Mouse (Mus musculus) embryo, embryonic 10 days (tissue): Measurements from ENCODE around the gene Cdk14.

Experiments used
- DNase-seq: peaks from one replicate; pipeline ENCODE4 v3.0.0-alpha.2; 2015; ENCODE audit warnings: low spot score

Cdk14 gene

DNA sequence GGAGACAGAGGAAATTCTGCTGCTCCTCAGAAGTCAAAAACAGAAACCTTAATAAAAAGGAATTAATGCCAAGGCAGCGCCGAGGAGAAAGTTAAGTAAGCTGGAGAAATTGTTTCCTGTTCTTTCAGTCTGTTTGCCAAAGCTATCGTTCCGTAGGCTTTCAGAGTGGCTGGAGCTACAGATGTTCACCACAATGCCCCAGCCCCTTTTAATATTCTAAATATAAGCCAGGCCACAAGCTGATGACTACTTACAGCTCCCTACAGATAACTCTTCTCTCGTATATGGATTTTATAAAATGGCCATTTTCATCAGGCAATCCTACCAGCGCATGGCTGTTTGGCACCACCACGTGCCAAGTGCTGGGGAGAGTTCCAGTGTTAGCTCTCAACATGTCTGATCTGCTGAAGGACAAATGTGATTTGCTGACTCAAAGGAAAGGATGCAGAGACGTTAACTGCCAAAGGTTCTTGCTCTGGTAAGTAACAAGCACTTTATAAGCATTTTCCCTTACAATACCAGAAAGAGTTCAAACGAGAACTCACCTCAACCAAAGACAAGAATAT lies 106.8 kb downstream of the Cdk14 start:
- DNase-seq, result no peak

DNA sequence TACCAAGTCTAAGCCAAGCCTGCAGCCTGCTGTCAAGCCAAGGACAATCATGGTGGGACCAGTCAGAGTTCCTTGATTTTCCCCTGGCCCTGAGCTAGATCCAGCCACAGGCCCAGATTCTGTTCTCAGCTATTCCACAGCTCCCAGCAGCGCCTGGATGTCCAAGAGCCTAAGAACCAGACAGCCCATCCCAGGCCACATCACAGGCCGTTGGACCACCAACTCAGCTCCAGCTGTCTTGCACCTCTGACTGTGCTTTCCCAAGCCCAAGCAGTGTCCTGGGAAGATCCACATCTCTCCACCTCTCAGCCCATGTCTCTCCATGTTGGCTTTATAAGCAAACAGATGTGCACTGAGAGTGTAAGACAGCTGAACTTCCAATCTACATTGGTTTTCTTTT lies 114.8 kb downstream of the Cdk14 start:
- DNase-seq, result no peak

DNA sequence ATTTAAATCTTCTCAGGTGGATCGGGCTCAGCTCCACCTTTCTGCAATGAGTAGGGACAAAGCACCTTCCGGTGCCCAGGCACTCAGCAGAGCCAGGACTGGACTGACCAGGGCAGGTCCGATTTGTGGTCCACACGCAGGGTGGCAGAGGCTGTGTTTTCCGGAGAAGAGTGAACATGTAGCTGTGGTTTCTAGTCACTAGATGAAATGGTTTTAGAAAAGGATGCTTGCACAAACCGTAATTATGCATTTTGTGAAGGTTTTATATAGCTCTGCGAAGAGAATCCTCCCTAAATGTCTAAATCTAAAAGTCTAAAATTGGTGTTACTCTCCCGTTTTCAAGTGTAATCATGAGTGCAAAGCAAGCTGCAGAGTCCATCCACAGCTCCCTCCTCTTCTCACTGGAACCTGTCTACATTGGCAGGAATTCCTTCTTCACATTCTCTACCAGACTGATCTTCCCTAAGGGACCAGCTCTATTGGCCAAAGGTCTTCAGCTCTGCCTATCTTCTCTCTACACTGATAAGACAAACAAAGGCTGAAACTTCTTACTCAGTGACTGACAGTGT lies 116.9 kb downstream of the Cdk14 start:
- no peak for DNase-seq

DNA sequence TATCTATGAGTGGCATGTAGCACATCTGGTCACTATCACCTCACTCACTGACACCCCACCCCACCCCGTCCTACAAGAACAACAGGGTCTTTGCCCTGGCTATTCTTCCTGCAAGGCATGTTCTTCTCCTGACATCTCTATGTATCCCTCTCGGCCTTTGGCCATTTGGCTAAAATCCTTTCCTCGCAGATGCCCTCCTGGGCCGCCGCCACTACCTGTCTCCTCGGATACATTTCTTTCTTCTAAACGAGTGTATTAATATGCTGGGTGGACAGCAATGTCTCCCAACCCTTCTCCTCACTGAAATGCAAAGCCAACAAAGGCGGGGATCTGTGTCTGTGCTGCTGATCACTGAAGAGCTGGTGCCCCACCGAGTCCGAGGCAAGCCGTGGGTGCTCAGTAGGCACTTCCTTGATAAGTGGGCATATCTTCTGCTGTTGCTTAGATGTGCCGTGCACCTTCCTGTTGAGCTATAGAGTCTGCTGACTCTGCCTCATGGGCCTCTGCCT lies 118.5 kb downstream of the Cdk14 start:
- no peak for DNase-seq

DNA sequence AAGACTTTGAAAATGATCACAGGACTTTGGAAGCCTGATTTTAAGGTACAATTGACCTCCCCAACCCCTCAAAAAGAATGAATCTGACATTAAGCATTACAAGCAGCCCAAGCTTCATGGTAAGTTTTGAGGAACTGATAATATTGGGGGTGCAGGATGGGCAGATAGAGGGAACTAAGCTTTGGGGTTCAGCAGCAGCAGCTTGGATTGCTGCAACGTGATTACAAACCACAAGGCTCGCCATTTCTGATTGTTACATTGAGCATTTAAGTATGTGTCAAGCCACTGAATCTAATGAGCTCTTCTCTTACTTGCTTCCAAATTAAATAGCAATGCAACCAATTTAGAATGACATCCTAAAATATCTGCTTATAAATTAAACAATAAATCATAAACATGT lies 119.1 kb downstream of the Cdk14 start:
- no peak for DNase-seq

DNA sequence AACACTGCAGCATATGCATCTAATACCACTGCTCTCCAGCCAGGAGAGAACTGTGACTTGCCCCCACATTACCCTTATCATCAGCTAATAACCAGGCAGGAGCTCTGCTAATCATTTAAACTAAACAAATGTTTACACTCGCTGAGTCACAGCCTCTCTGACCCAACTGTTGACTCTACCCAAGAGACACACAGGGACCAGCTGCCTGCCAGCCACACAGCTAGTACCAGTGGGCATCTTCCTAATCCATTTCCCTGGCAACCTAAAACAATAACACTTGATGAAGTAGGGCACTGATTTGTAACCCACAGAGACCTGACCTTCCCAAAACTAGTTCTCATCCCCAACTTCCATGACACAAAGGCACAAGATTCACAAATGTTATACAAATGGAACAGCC lies 119.8 kb downstream of the Cdk14 start:
- no peak for DNase-seq

DNA sequence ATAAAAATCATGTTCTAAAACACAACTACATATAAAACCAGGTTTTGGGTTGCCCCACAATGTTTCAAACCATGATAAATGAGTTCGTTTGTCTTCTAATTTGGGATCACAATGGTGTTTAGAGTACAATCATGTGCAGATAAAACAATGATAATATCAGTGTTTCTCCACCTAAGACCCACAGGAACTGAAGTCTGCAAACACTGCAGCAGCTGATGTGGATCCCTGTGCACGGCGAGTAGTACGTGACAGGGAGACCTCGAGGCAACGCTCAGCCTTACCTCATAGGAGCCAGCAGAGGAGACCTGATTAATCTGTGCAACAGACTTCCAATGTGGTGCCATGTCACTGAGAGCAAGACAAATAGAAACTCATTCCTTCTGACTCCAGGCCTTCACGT lies 122.9 kb downstream of the Cdk14 start:
- no peak for DNase-seq

DNA sequence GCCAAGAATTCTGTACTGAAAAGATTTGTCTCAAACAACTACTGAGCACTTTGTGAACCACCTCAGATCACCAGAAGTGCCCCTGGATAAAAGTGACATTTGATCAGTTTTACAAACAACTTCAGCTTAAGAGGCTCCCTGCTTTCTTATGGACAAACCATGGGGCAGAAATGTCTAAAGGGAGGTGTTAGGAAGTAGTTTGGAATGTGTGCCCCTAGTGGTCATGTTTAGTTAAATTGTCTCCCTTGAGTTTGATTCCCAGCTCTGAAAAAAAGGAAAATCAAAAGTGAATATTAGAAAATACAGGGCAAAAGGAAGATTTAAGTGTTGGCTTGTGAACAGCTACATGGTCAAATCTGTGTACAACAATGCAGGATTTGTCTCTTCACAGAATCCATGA lies 123.3 kb downstream of the Cdk14 start:
- DNase-seq, result no peak

DNA sequence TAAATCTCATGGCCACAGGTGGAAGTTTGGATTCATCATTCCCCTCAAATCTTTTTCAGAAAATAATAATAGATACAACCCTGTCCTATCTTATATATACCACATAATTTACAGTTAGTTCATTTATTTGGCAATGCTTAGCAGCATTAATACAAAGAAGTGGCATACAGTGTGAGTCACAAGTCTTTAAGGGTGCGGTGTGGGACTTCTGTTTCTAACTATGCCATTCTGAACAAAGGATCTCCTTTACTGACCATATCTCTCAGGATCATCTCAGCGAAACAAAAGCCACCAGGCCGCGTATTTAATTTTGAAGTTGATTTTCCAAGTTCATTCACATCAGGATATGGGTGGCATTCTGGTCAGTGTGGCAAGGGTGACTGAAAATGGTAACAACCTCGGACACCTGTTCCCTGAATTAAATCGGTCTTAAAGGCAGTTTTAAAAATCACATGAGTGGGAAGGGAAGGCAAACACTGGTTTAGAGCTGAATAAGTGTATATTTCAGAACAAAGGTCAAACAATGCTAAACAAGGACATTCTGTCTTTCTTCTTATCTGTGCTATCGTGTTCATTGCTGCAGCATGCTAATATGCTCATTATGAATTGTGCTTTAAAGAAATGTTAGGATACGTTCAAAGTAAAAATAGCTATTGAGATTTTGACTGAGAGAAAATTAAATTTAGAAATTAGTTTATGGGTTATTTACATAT lies 127.1 kb downstream of the Cdk14 start:
- DNase-seq, result no peak

DNA sequence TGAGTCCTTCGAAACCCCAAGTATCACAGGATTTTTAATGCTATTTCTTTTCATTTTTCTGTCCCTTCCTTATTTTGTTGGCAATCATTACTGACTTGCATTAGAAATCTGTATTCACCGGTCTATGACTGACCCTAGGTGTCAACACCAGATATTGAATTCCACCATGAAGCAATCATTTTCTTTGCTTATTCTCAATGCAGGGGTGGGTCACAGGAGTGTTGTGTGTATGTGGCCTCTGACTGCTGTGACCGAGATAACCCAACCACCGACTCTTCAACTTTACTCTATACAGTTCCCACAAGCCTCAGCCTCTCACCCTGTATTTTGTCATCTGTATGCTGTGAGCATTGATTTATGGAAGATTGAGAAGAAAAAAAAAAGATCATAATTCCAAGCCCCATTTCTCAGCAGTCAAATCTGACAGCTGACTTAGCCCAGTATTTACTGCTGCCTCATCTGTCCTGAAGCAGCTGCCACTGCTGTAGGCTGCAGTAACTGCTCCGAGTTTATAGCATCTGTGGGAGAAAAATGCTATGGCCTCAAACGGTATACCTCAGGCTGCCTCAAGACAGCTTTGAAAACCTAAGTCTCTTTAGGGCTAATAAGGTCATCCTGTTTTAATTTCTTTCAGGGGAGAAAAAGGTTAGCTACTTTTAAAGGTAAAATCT lies 128.7 kb downstream of the Cdk14 start:
- DNase-seq, result no peak

DNA sequence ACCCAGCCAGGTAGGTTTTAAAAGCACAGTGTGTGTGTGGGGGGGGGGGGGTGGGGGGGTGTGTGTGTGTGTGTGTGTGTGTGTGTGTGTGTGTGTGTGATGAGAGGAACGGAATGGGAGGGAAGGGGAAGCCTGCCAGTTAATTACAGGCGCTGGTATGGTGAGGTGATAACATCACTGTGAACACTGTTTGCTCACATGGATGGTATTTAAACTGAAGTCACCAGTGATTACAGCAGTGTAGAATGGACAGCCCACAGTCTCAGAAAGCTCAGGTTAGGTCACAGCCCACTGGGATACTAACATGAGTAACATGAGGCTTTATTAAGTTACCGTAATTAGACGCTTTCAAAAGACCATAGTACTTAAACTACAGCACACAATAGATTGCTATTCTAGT lies 129.4 kb downstream of the Cdk14 start:
- DNase-seq, result no peak

DNA sequence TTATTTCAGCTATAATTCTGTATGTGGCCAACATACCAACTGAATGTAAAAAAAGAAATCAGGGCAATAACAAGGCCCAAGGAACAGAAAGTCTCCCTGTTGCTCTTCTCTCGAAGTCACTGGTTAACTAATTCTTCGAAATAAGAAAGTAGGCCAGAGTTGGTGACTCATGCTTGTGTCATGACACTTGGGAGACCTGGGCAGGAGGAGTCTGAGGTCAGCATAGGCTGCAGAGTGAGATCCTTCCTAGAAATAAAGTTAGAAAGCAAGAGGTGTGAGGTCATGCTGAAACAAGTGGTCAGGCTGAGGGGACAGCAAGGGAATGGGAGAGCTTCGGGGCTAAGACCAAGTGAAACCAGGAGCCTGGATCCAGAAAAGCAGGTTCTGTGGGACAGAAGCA lies 134.2 kb downstream of the Cdk14 start:
- DNase-seq, result no peak

DNA sequence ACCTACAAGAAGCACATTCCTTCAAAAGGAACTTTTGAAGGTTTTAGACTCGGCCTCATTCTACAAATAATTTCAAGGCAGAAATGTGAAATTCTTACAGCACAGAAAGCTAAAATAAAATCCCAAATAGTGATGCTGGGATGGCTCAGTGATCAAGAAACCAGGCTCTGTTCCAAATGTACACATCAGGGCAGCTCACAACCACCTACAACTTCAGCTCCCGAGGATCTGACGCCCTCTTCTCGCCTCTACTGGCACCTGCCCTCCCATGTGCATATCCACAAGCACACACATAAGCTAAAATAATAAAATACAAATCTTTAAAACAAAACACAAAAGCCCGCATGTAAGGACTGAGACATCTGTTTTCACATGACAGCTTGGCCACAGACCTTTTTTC lies 135.6 kb downstream of the Cdk14 start:
- DNase-seq, result no peak

DNA sequence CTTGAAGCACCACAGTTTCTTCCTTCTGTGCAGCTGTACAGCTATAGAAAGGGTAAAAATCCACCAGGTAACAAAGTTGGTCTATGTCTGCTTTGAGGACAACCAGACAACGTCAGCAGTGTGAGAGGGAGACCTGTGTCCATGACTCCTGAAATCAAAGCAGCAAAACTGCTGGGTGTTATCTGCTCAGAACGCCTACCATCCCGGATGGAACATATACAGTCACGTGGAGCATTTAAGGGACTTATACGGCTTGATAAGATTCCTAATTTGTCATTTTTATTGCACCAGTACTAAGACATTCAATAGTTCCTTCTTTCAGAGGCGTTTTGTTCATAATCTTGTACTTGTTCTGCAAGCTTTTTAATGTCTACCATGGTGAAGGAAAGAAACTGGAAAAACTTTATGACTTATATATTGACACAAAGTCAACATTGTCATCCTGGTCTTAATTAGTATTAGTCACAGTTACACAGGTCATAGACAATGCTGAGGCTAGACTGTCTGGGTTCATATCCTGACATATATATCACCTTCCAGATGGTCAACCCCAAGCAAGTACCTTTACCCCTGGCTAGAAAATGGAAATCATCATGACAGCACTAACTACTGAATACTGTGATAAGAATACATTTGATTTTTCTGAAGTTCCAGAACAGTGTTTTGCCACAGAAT lies 136.2 kb downstream of the Cdk14 start:
- no peak for DNase-seq

DNA sequence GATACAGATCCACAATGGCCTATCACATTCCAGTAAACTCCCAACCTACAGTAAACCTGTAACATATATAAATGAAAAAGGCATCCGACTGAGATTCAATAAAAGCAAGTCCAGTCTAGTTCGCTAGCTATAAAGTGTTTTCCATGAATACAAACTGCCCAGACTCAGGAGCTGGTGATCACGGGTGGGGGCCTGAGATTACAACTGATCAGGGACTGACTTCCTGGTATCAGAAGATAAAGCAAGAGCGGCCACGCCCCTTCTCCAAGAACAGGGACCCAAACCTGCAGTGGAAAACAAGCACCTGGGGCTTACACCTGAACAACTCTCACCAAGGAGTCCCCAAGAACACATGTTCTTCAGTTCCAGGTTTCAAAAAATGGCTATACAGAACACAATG lies 137.7 kb downstream of the Cdk14 start:
- no peak for DNase-seq

DNA sequence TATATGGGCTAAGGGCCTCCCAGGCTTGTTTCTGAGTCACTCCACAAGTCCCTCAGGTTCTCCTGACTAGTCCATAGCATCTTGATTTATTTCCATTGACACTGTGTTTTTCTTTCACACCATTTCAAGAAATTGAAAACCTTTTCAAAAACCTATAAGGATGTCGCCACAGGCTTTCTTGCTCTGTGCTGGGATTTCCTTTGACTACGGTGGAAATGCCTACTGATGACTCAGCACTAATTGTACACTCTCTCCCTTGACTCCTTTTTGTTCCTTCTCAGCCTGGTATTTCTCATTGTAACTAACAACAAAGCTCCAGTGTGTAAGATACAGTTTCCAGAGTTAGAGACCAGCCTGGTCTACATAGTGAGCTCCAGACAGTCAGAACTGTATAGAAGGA lies 144.8 kb downstream of the Cdk14 start:
- DNase-seq, result no peak

DNA sequence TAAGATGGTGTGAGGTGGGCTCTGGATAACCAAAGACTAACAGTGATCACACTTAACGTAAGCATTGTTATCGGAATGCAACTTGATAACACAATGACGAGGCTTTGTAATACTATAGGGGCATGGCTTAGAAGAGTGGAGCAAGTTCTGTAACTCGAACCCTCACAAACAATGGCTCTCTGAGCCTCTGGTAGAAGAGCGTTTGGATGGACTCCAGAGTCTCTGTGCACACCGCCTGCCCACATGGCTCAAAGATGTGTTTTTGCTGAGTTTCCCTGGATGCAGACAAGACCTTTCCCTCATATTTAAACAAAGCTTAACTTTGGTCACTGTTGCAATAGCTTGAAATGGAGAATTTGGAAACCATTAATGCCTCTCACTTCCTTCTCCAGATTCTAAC lies 145.8 kb downstream of the Cdk14 start:
- DNase-seq, result no peak

DNA sequence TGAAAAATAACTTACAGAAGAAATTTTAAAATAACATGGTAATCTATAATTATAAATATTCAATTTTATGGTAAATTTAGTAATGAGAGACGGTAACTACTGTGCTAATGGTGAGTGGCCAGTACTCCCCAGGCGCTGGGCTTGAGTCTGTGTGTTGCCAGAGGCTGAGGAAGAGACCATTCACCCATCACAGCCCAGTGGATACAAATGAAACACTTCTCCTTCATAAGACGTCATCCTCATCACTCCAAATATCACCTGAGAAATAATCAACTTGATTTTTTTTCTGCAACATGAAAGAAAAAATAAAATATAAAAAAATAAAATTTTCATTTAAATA lies 153.4 kb downstream of the Cdk14 start:
- no peak for DNase-seq

DNA sequence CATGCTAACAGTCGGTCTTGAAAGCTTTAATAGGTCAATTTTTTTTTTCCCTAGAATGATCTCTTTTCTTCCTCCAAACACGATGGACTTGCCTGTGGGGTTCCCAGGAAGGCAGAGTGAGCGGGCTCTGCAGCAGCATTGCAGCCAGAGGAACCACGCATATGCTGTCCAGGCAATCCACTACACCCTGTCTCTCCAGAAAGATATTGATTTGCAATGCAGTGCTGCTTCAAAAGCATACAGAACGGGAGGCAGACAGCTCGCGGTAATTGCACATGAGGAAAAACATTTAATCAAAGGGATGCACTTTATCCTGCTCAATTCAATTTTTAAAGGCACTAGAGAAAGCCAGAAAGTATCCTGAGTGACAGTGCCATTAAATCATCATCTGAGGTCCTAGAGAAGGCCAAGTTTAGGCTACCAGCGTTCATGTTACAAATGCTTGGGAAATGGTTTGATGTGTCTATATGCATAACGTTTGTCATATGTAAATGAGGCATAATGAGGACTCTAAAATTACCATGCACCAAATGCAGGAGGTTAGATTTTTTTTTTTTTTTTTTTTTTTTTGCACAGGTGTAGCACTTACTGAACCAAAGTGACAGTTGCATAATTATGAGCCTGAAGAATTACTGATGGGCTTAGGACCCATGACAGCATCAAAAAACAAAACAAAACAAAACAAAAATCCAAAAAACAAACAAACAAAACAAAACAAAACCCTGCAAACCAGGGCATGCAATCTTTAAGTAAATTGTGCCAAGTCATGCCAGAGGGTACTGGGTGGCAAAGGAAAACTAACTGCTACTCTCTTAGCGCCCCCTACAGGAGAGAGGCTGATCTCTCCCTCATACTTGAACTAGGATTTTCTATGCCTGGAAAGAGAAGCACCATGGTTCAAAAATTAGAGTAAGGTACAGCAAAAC lies 154.0 kb downstream of the Cdk14 start:
- DNase-seq, result peak; percentile 67

DNA sequence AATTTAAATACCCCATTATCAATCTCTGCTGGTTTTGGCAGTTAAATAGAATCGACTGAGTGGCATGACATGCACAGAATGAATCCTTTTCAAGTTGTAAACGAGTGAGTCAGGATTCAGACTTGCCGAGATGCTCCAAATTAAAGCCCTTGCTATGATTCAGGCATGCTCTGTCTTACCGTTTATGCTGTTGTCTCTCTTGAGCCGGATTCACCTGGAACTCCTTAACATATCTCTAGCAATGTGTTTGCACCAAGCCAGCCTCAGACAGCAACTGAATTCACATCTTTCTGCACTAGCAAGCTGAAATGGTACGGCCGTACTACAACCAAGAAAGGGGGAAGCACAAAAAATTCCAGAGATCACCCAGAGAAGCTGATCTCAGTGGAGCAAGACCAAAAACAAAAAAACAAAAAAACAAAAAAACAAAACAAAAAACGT lies 154.7 kb downstream of the Cdk14 start:
- no peak for DNase-seq

DNA sequence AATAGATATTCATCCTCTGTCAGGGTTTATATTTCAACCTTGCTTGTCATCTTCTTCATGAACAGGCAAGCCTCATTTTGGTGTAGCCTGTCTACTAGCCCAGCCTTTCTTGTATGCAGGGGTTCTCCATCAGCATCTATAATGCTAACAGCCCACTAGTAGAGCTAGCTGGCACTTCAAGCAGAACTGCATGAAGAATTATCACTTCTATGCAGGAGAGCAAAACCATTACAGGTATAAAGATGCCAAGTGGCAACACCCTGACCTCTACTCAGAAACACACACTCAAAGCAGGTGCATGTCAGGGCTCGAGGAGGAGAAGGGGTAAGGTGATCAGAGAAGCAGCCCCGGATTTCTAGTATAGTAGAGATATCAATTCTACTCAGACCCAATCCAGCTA lies 155.4 kb downstream of the Cdk14 start:
- DNase-seq, result no peak
